Mouse (Mus musculus) lung, postnatal 0 days (tissue): ENCODE data around the gene Zp1.

Source experiments
- CTCF ChIP-seq: IDR thresholded peaks from 2 replicates; pipeline ENCODE4 v1.5.1; 2016; ENCODE audit warnings: antibody characterized with exemption, mild to moderate bottlenecking
- EP300 ChIP-seq: IDR thresholded peaks from 2 replicates; pipeline ENCODE4 v1.6.1; 2016; ENCODE audit warnings: antibody characterized with exemption, mild to moderate bottlenecking, control low read depth

GRCm38 (mm10) chr19:10938771-10939170 lies 18.3 kb upstream of the Zp1 start:
- TF ChIP-seq CTCF (no peak), EP300 (no peak)
